In the genomic region with DNA sequence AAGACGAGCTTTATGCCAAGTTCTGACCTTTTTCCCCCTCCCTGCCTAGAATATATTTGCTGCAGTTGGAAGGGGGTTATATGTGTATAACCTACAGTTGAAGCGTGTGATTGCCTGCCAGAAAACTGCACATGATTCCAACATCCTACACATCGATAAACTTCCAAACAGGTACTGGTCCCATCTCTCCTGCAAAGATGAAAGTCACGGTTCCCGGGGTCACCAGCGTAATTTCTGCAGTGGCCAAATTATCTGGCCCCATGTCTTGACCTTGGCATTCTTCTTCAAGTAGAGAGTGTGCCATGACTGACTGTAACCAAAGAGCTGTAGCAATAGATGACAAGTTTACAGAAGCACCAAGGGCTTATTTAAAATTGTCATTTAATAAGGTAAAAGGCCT, we compare ENCODE assay signal across 11 mouse cellular contexts.
"Had no signal": no experiment of that assay in that cellular context is flagged by ENCODE, and none has a peak within 500 bp of the region (broad histone marks: within the 10 kb centered on the region; RNA-seq: fewer than 3 reads in every experiment).

No protein-coding gene starts in this region.

- H3K4me3 ChIP-seq: gastrocnemius, adult 2 months; heart, embryonic 12.5 days; hindbrain, embryonic 10.5 days; hindbrain, embryonic 13.5 days; intestine, embryonic 15.5 days; layer of hippocampus, adult 2 months; left cerebral cortex, adult 2 months; limb, embryonic 10.5 days; limb, embryonic 12.5 days had no signal

- H3K36me3 ChIP-seq: intestine, embryonic 15.5 days; limb, embryonic 10.5 days had no signal

- H3K27ac ChIP-seq: gastrocnemius, adult 2 months; layer of hippocampus, adult 2 months; left cerebral cortex, adult 2 months; limb, embryonic 12.5 days had no signal

- H3K4me1 ChIP-seq: heart, embryonic 12.5 days; intestine, embryonic 15.5 days had no signal

- H3K27me3 ChIP-seq: heart, embryonic 12.5 days; hindbrain, embryonic 13.5 days; intestine, embryonic 15.5 days; limb, embryonic 12.5 days had no signal

- H3K9me3 ChIP-seq: heart, embryonic 12.5 days; hindbrain, embryonic 10.5 days; hindbrain, embryonic 13.5 days; intestine, embryonic 15.5 days; limb, embryonic 10.5 days; limb, embryonic 12.5 days had no signal

- ATAC-seq: inflammation-experienced regulatory T-cells, adult 6 months had no signal

- H3K9ac ChIP-seq: heart, embryonic 12.5 days; intestine, embryonic 15.5 days; limb, embryonic 12.5 days had no signal

- H3K4me2 ChIP-seq: heart, embryonic 12.5 days; intestine, embryonic 15.5 days; limb, embryonic 12.5 days; liver, embryonic 11.5 days had no signal
